Mouse (Mus musculus) retina, postnatal 1 day (tissue): ENCODE measurements around the gene Actn1.

ENCODE experiments used
- DNase-seq: peaks from one replicate; pipeline ENCODE4 v3.0.0-alpha.2; 2012

Gene Actn1

DNA sequence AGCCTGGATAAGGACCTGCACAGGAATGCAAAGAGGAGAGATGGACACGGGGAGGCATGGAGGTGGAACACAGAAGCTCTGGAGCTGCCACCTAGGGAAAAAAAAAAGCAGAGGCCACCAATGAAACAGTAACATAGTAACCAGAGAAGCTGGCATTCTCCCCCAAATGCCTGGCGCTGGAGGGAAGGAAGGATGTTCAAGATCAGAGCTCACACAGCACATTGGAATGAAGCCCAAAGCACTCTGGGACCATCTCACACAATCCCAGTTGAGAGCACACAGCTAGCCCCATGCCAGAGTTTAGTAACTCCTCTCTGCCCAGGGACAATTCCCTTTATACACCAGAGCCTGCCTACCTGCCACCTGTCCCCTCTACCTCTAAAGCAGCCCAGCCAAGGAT is 34.1 kb downstream of the Actn1 start:
- no peak for DNase-seq

DNA sequence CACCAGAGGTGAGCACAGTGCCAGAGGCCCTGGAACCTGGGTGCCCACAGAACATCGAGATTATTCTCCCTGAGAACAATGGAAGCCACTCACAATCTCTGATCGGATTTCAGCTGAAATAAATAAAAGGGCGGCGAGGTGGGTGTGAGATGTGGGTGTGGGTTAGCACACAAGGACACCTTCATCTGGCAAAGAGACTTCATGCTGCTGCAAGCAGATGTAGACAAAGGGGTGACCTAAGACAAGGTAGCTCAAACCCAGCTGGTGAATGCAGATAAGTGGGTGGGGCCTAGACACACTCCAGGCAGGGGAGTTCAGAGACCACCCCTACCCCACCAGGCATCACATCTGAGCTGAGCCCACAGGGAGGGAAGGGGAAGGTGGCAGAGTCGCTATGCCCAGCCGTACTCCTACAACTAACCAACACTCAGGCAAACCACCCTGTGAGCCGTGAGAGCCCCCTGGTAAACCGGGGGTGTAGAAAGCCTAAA is 35.9 kb downstream of the Actn1 start:
- no peak for DNase-seq

DNA sequence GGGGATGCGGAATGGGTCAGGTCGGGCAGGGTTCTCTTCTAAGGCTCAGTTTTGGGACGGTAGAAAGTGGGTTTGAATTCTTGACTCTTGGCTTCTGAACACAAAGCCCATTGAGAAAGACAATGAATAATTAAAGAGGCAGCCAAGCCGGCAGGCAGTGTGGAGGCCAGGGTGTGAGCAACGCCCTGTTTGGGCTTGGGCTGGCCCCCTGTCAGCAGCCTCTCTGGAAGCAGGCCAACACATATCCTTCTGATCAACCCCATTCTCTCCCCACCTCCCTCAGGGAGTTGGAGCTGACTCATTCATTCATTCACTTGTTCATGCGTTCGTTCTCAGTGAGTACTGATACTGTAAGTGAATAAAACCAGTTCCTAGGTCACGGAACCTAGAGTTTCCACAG is 36.7 kb downstream of the Actn1 start:
- DNase-seq, result peak; percentile 58

DNA sequence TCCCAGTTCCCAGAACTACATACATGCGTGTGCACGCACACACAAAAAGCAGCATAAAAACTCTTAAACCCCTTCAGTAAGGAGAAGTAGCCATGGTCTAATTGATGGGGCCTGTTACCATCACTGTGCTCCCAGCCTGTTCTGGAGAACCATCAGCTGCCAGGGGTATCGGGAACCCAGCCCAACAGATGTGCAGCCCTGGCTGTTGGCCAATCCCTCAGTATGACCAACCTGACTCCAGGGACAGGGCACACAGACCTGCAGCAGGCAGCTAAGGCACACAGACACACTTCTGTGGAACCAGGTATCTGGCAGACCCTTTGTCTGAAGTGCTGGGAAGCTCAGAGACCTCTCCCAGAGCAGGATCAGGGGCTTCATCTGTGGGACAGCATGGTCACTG is 37.7 kb downstream of the Actn1 start:
- no peak for DNase-seq

DNA sequence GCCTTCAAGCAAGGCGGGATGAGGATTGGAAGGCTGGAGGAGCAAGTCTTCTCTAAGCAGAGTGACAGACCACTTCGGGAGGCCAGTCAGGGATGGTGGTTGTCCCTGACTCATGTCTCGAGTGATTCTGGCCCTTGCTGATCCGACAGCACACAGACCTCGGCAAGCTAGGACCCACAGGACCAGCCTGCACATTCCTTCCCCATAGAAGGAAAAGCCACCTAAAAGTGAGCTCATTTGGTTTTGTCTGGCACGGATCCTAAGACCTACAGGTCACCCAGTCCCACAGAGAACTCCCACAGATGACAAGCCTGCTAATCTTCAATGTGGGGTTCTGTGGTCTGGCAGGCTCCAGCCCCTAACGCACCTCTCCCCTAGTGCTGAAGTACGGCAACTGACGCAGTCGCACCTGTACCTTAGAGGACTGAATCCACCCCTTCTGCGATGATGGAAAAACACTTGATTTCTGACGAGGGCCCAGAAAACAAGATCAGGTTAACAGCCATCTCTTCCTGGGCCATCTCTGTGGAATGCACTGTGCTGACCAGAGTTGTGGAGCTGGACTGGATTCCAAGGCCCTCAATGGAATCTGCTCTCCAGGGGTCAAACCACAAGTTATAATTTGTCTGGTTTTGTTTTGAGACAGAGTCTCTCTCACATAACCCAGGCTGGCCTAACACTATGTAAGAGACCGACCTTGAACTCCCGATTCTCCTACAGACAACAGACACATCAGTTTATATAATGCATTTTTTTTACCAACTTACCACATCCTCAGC is 39.7 kb downstream of the Actn1 start:
- DNase-seq, result no peak

DNA sequence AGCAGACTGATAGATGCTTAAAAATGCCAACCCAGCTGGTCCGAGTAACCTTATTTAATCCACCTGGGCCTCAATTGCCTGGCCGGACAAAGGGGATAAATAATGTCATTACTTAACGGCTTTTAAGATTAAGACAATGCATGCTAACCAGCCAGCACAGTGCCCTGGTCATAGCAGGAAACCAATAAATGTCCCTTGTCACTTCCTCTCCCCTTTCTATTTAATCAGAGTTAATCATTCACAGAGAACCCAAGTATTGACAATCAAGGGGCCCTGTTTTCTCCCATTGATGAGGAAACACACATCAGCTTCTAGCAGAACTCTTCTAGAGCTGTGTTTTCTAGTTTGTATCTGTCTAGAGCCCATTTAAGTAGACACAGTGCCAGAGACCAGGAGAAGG is 41.4 kb downstream of the Actn1 start:
- no peak for DNase-seq

DNA sequence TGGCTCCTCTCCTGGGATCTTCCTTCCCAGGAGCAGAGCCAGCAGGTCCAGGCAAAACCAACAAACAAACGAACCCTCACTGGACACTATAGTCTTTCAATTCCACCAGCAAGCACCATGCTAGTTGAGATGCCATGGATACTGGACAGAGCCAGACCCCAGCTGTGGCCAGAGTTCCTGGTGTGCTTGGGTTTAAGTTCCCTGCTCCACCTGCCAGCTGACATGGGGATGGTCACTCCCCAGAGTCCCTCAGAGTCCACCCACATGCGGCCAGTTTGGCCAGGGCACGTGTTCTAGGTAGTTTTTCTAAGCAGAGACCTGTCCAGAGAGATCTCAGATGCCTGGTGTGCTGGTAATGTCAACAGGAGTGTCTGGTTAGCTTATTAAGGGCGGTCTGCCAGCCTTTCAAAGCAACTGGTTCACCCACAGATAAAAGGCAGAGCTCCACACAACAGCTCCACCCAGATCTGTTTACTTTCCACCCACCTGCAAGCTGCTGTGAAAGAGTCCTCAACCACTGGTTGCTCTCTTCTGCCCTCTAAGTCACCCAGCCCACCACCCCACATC is 42.0 kb downstream of the Actn1 start:
- DNase-seq, result no peak

DNA sequence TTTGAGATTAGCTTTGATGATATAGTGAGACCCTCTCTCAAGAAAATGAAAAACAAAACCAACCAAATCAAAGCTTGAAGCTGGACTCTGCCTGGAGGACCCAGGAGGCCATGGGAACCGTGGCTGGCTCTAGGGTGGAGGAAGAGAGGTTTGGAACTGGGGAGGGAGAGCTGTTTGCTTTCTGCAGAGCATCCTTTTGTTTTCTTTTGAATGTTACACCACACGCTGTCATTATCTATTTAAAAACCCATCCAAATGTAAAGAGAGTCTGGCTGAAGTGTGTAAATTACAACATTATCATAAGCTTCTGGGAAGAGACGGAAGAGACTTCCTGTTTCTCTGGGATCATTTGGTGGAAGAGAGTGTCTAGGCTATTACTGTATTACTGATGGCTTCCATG is 43.1 kb downstream of the Actn1 start:
- no peak for DNase-seq

DNA sequence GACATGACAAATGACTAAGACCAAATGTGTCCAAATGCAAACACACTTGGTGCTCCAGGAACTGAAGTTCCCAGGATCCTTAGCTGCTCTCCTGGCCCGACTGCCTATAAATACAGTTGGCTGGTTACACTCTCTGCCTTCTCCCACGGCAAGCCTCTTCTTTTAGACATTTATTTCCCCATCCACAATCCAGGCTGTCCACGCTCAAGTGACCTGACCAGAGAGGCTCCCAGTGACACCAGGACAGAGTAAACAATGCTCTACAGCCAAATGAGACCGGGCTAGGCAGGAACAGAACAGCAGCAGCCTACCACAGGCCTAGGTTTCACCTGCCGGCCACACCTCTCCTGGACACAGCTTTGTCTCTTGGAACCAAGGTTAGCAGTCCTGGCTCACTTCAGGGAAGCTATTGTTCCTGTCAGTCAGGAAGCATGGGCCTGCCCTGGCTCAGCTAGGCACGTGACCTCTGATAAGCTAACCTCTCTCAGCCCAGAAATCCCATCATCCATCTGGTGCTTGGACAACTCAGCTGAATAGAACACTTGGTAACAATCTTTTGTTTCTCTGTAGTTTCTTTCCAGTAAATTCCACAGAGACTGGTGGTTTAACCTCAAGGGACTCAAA is 43.8 kb downstream of the Actn1 start:
- no peak for DNase-seq

DNA sequence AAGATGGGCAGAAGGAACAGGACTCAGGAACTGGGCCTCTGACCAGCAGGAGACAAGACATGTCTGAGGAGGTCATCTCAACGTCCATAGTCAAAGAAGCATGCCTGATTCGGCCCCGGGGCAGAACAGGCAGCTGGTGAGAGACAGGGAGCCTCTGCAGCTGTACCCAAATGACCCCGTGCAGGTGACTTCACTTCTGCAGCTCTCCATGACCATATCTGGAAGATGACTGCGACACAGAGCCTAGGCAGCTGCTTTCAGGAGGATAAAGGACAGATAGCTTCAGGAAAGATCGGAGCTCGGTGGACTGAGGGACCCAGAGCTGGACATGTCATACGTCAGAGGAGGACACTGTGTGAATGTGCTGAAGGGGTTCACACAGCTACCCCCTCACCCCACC is 46.4 kb downstream of the Actn1 start:
- no peak for DNase-seq

DNA sequence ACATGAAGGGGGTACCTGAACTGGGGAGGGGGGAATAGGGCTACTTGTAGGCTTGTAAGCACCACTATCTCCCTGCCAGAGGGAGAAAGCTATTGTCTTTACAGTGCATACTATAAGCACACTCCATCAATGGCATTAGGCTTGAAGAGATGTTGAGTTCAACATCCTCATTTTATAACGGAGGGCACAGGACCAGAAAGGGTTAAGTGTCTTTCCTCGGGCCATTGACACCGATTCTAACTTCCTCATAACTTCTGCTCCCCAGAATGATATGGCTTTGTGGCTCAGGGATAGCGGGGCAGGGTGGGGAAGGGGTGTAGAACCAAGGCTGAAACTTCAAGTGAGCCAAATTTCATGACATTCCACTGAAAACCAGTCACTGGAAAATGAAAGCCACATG is 46.9 kb downstream of the Actn1 start:
- no peak for DNase-seq

DNA sequence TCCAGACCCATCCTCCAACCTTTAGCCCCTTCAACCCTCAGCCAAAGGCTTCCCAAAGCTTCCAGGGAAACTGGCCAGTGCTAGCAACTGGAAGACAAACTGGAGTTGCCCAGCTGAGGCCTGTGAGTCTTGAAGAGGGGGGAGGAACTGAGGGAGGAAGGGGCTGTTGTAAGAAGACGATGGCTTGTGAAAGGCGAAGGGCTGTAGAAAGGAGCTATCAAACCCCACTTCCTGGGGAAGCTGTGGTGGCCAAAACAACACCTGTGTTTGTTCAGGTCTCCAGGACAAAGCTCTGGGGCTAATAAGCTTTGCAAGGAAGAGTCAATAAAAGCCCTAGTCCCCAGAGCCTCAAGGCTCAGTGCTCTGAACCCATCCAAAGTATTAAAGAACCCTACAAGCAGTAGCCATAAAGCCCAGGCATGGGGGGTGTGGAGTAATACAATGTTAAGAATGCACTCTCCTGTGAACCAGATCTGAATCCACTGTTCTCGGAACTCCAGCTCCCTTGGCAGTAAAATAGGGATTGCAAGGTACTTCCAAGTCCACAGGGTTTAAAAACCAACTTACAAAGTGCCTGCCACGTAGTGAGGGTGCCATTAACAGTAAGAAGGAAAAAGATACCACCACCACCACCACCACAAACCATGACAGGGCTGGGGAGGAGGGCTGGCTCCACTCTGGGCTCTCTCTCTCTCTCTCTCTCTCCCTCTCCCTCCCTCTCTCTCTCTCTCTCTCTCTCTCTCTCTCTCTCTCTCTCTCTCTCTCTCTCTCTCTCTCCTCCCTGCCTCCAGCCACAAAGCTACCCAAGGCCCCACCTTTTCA is 49.2 kb downstream of the Actn1 start:
- DNase-seq, result no peak

DNA sequence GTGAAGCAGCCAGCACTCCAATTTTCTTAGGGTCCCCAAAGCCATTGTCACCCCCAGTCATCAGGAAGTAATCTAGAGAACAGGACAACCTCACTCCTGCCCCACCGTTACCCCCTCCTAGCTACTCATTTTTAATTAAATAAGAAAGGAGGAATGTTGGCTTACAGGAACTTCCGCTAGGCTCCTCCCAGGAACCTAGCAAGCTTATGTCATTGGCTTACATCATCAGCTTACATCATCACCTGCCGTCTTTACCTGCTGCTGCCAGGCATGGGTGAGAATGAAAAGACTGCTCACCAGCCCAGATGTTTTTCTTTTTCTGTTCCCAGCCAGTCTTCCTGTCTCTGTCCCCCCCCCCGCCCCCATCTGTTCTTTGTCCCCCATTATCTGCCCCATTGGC is 50.3 kb downstream of the Actn1 start:
- no peak for DNase-seq

DNA sequence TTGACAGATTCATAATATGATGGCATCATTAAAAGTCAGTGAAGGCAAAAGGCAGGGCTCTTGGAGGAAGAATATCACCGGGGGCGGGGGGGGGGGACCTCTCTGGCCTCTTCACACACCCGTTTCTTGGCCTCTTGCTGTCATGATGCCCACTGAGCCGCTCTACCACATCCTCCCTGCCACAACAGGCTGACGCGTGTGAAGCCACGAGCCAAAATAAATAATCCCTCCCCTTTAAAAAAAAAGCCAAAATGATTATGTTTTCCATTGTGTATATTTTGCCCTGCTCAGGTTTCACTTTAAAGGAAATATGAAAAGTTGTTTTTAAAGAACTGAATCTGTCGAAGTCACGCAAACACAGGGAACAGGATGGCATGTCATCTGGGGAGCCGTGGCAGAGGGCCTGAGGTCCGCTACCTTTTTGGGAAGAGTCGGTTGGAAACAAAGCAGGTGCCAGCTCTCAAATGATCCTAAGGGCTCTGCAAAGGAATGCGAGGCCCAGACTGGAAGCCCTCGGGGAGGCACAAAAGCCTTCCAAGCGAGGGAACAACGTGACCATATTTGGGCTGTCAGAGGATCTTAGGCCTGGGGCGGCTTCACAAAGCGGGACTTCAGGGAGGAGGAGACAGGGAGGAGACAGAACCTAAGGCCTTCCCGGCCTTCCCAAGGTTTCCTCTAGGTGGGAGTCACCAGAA is 51.9 kb downstream of the Actn1 start:
- DNase-seq, result peak; percentile 42

DNA sequence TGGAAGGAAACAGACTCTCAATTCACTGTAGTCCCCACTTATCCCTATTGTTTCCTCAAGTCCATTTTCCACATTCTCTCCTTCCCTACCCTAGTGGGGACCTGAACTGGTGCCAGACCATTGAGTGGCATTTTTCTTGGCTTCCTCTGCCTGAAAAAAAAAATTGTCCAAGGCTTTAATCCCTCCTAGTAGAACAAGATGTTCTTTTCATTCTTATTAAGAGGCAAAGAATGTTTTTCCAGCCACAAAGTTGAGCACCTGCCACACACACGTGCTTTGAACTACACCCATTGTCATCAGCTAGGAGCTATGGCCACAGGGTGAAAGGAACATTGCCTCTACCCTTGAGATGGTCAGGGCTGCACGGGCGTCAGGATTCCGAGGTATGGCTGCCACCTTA is 56.9 kb downstream of the Actn1 start:
- DNase-seq, result no peak

DNA sequence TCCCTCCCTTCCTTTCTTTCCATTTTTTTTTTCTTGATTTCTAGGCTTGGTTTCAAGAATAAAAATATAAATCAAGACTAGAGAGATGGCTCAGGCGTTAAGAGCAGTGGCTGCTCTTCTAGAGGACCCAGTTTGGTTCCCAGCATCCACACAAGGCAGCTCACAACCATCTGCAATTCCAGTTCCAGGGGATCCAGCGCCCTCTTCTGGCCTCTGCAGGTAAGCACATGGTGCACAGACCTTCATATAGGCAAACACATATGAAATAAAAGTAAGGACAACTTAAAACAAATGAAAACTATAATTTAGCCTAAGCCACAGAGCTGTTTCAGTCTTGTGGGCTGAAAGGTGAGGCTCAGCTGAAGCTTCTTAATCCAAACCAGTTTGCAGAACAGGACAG is 60.4 kb downstream of the Actn1 start:
- DNase-seq, result no peak

DNA sequence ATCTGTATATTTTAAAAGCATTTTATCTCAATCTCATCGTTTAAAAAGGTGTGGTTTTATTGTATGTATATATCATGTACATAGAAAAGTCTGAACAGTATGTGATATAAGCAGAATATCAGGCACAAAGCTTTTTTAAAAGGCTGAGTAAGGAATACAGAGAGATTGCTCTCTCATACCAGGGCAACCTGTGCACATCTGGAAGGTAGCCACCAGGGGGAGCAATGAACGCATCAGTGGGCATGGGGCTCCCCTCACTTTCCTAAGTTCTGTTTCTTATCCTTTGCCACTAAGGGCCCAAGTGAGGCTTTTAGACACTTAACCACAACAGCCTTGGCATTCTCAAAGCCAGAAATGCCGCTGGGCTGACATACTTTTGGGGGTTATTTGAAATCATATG is 61.7 kb downstream of the Actn1 start:
- DNase-seq, result peak; percentile 76

DNA sequence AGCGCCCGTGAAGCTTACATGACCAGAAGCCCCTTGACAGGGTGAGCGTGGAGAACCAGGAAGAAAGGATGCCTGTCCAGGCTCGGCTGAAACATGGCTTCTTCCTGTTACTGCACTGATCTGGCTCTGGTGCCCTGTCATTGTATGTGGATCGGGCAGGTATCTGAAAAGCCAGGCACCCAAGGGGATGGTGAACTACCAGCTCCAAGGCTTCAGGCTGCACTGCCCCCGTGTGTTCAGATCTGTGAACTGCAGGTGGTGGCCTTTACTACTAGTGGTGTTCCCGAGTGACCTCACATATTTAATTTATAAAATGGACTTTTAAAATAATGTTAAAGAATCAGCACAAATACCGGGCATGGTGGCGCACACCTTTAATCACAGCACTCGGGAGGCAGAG is 62.8 kb downstream of the Actn1 start:
- peak; percentile 74 for DNase-seq

DNA sequence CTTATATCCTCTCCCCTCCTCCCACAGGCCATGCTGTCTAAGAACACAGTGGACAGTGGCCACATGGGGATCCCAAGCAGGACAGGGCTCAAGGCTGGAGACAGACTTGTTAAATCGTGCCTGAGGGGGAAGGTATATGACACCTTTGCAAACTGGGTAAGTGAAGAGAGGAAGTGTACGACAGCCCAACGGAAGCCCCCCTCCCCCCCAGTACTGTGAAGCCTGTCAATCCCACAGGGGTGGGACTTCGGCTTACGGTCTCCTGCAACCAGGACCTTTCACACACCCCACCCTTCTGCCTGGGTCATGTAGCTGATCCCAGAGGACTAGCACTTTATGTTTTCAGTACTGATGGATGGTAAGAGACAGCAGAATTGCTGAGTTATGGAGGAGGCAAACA is 68.4 kb downstream of the Actn1 start:
- DNase-seq, result no peak

DNA sequence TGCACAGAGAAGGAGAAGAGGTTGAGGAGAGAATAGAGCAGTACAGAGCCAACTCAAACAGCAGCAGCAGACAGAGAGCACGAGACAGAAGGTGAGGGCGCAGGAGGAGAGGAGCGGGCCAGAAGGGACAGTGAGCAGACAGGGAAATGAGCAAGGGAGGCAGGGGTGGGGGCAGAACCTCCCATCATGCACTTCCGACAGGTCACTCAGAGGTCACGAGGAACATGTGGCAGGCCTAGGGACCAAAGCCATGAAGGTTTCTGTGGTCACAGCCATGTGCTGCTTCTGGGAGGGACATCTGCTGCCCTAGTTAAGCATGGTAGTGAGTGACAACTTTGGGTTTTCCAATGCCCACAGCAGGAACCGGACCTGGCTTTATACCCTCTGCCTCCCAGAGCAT is 68.8 kb downstream of the Actn1 start:
- DNase-seq, result peak; percentile 39

DNA sequence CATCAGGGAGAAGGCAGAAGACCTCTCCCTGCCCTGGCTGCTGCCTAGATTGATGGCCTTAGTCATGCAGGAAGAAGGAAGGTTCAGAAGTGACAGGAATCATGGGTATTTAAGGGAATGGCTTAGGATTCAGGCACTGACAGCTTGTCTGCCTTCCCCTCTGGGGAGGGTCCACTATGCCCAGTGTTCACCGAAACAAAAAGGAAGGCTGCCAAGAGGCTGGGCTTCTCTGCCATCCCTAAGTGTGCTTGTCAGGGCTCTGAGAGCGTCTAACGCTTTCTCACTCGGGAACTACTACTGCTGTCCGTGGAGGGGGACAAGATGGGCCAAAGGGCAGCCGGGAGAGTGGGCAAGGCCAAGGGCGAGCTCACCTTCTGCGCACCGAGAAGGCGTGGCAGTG is 69.3 kb downstream of the Actn1 start:
- no peak for DNase-seq

DNA sequence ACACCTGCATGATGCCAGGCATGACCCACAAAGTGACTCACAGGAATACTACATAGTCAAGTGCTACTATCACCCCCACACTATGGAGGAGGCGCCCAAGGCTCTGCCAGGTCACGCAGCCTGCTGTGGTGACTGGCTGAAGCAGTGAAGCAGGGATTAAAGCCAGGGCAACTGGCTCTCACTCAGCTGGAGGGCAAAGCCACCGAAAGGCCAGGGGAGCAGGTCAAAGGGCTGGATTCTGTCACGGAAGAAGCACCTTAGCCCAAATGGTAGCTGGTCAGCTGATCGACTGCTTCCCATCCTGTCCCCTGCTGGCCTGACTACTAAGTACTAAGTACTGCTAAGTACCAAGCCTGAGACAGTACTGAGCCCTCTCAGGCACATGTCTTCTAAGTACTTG is 76.1 kb downstream of the Actn1 start:
- DNase-seq, result no peak

DNA sequence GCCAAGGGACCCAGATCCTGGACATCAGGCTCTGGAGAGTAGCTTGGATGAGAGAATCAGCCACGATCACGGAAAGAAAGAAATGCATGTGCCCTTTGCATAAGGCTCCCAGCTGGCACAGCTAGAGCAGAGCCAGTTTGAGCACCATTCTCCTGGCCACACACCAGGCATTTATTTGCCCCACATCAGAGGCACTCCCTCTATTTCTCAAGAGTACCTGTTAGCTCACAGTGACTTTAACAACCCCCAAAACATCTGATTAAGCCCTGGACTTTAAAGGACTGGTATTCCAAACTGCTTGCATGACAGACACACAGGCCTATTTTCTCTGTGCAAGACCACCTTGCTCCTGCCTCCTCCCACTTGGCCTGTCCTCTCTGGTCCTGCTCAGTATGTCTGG is 78.3 kb downstream of the Actn1 start:
- no peak for DNase-seq
